Mouse (Mus musculus) heart, embryonic 16.5 days (tissue): ENCODE measurements around the gene Capn1. TPM values are rescaled to one million over a fixed set of nuclear protein-coding genes. Genes with fewer than 3 reads are reported as not detected.

Experiments used
- ATAC-seq: fragments of 200-750 bp; cut with Nextera tagmentation; replicated peaks from 2 replicates; pipeline ENCODE4 v1.8.0; 2017; ENCODE audit warnings: moderate number of reproducible peaks; ENCODE audit not compliant: insufficient read depth, low FRiP score; ENCODE audit errors: extremely low read depth
- H3K27ac ChIP-seq: fragments of 300-500 bp; sonication (generic); 2 replicates; pipeline ENCODE4 v1.5.1; 2014; ENCODE audit warnings: mild to moderate bottlenecking, low read length, control low read depth, moderate library complexity
- H3K27me3 ChIP-seq: fragments of 300-500 bp; sonication (generic); 2 replicates; pipeline ENCODE4 v1.6.1; 2014; ENCODE audit warnings: low read length, mixed read lengths; ENCODE audit not compliant: control insufficient read depth, insufficient read depth
- H3K36me3 ChIP-seq: fragments of 300-500 bp; sonication (generic); 2 replicates; pipeline ENCODE4 v1.6.1; 2014; ENCODE audit not compliant: control insufficient read depth, insufficient read depth
- H3K4me1 ChIP-seq: fragments of 300-500 bp; sonication (generic); 2 replicates; pipeline ENCODE4 v1.6.1; 2014; ENCODE audit warnings: low read length, mixed read lengths; ENCODE audit not compliant: control insufficient read depth, insufficient read depth
- H3K4me2 ChIP-seq: fragments of 300-500 bp; sonication (generic); 2 replicates; pipeline ENCODE4 v1.6.1; 2014; ENCODE audit warnings: low read depth, mild to moderate bottlenecking, control low read depth, low read length
- H3K4me3 ChIP-seq: fragments of 300-500 bp; sonication (generic); 2 replicates; pipeline ENCODE4 v1.5.1; 2014; ENCODE audit warnings: mild to moderate bottlenecking, control low read depth, low read length
- H3K9ac ChIP-seq: fragments of 300-500 bp; sonication (generic); 2 replicates; pipeline ENCODE4 v1.6.1; 2014; ENCODE audit warnings: low read length, control low read depth
- H3K9me3 ChIP-seq: fragments of 300-500 bp; sonication (generic); replicated peaks from 2 replicates; pipeline ENCODE4 v1.6.1; 2016; ENCODE audit warnings: low read length; ENCODE audit not compliant: control insufficient read depth
- WGBS: fragments of 180-500 bp; shearing (Covaris S2); extraction: QIAGEN DNeasy Blood & Tissue Kit; methylation state at CpG from one replicate; pipeline ENCODE4 v1.1.7; 2014; 5-methylcytosine and 5-hydroxymethylcytosine counted together
- polyA plus RNA-seq: library from polyadenylated mRNA; unstranded; fragments of >200 nt; fragmentation: Nextera tagmentation; extraction: Ambion mirVana; gene quantifications from 2 replicates; pipeline ENCODE4 v1.2.1, GENCODE M21; 2015

Capn1 gene
- polyA plus RNA-seq, 1 experiment from 2014 or later: 10.0 TPM

DNA sequence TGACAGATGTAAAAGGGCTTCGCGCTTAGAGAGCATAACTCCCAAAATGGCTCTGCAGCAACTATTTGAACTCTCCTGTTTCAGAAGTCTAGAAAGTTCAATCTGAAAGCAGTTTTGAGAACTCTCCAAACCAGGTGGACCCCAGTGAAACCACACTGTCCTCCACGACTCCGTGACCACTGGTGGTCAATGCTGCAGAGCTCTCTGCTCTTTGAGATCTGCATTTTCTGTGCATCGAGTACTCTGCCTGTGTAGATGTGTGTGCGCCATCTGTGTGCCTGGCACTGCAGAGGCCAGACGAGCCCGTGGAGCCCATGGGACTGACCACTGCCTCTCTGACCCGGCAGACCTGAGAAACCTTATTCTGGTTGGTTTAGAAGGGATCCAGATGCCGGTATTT is 60.8 kb downstream of the Capn1 start:
- peaks cover 33% of the 10 kb centered on the region for H3K4me1 ChIP-seq
- H3K9ac ChIP-seq: no peak overlapping the region
- H3K36me3 ChIP-seq: peaks cover 20% of the 10 kb centered on the region
- no peak for ATAC-seq
- no peaks in the 10 kb centered on the region for H3K9me3 ChIP-seq
- H3K4me3 ChIP-seq: no peak overlapping the region
- no peak overlapping the region for H3K4me2 ChIP-seq
- WGBS: 86% methylated on average over 10 of the region's 10 CpGs
- H3K27me3 ChIP-seq: no peaks in the 10 kb centered on the region
- peak overlapping the region; percentile 76; the same call in 1 of the 2 replicates for H3K27ac ChIP-seq

DNA sequence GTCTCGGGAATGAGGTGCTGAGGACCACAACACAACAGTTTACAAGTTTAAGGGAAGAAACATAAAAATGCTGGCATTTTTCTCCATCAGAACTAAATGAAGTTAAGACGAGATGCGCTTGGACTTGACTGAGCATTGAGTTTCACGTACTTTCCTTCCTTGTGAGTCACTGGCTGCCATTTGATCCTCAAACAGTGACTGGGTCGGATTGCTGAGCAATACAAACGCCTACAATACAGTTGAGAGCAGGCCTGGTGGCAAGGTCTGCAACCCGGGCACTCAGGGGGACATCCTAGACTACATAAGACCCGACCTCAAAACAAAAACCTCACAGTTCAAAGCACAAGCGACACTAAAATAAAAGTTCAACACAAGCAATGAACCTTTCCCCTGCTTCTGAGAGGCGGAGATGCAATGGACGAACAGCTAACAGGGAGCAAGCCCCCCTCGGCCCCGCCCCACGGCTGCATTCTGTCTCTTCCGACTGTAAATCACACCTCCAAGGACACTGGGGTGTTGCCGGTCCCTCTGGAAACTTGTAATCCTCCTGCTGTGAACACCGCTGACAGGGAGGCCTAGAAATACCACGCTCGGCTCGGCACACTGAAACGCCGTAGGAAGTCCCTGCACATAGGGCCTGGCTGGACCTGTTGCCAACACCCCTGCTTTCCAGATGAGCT is 61.5 kb downstream of the Capn1 start:
- Histone ChIP-seq H3K27ac (no peak overlapping the region), H3K9ac (no peak overlapping the region), H3K4me1 (peaks cover 33% of the 10 kb centered on the region)

DNA sequence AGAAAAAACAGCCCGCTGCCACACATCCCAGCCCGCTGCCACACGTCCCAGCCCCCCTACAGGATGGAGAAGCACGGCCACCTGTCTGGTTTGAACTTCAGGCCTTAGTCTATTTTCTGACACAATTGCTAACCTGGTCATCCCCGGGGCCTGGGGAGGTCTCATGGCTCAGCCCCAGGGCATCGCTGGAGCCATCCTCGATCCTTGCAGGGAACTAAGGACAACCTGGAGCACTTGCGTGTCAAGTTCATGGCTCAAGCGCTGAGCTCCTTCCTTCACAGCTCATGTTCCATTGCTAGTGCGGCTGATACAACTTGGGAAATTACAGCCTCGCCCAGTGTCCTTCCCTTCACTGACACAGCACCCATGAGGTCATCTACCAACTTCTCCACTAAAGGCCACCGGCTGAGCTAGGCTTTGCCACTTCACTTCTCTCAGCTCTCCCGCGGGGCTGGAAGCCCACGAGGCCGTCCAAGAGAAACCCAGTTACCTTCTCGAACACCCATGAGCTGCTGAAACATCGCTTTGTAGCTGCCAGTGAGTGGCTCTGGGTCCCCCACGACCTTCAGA is 62.4 kb downstream of the Capn1 start:
- H3K36me3 ChIP-seq: peaks cover 19% of the 10 kb centered on the region
- H3K4me1 ChIP-seq: peaks cover 33% of the 10 kb centered on the region
- H3K9me3 ChIP-seq: no peaks in the 10 kb centered on the region
- H3K4me3 ChIP-seq: no peak overlapping the region
- 66% methylated on average over 19 of the region's 19 CpGs for WGBS
- H3K4me2 ChIP-seq: no peak overlapping the region
- H3K27me3 ChIP-seq: no peaks in the 10 kb centered on the region
- H3K27ac ChIP-seq: peak overlapping the region; percentile 86
- H3K9ac ChIP-seq: peak overlapping the region; percentile 44
- ATAC-seq: no peak

More for the DNA sequence above, 61.5 kb downstream of the Capn1 start:
- WGBS: 79% methylated on average over 22 of the region's 22 CpGs
- Histone ChIP-seq H3K27me3 (no peaks in the 10 kb centered on the region), H3K4me3 (no peak overlapping the region), H3K4me2 (no peak overlapping the region), H3K9me3 (no peaks in the 10 kb centered on the region), H3K36me3 (peaks cover 20% of the 10 kb centered on the region)
- ATAC-seq: no peak

DNA sequence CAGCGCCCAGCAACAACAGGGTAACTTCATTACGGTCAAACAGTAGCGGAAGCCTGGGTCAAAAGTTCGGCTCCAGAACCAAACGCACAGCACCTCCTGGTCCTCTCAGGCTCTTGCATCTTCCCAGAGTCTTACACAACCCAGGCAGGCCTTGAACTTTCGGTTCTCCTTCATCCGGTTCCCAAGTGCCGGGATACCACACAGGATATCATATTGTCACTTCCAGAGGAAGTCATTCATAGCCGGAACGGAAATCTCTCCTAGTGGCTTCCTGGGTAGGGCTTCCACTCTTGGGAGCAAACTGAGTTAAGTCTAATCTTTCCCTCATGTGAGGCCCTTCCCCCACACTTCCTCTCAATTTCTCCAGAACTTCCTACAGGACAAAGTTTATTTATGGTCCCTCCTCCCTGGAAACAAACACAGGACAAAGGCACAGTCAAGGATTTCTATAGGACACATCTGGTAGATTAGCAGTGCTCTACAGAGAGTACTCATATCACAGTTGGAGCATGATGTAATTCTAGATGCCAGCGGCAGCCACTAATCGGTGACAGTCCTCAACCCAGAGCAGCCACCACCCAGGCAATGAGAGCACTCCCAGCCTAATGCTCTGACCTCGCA is 63.5 kb downstream of the Capn1 start:
- H3K36me3 ChIP-seq: peaks cover 24% of the 10 kb centered on the region
- peak overlapping the region; percentile 50 for H3K4me2 ChIP-seq
- no peaks in the 10 kb centered on the region for H3K9me3 ChIP-seq
- peak; percentile 49 for ATAC-seq
- 36% methylated on average over 13 of the region's 13 CpGs for WGBS
- no peaks in the 10 kb centered on the region for H3K27me3 ChIP-seq
- peak overlapping the region; percentile 86 for H3K27ac ChIP-seq
- H3K4me1 ChIP-seq: peaks cover 33% of the 10 kb centered on the region
- peak overlapping the region; percentile 25 for H3K4me3 ChIP-seq
- H3K9ac ChIP-seq: peak overlapping the region; percentile 60

DNA sequence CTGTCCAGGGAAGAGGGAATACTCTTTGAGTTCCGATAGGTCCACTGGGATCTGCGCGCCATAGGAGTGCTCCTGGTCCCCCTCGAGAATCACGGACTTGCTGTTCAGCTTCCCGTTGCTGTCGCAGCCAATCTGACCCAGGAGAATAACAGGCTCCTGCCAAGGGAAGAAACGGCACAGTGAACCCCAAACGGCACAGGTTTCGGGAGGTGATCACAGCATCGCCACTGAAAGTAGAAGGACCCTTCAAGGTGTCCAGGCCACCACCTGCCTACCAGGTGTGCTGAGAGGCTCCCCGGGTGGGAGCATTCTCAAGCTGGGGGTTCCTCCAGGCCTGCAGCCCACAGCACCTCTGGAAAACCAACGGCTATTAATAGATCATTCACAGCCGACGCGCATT is 64.1 kb downstream of the Capn1 start:
- Histone ChIP-seq H3K36me3 (peaks cover 24% of the 10 kb centered on the region), H3K4me2 (peak overlapping the region; percentile 50), H3K9ac (peak overlapping the region; percentile 60)

DNA sequence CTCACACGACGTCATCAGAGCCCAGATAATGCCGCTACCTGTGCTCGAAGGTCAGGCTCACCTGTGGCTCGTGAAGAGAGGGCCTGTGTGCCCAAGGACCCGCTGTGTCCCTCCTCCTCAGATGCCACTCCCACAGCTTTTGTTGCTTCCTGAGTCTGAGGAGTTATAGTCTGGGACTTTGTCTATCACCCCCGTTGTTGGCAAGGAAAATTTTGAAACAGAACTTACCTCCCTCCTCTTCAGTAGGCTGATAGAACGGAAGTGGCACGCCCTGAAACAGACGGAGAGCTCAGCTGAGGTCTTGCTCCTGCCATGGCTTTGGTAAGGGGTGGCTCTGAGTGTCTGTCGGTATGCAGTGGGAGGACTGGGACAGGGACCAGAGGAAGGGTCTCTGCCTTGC is 65.5 kb downstream of the Capn1 start:
- Histone ChIP-seq H3K4me1 (peaks cover 39% of the 10 kb centered on the region), H3K27ac (no peak overlapping the region), H3K4me3 (no peak overlapping the region), H3K9me3 (no peaks in the 10 kb centered on the region), H3K36me3 (peaks cover 24% of the 10 kb centered on the region), H3K9ac (no peak overlapping the region), H3K27me3 (no peaks in the 10 kb centered on the region), H3K4me2 (no peak overlapping the region)
- ATAC-seq: no peak
- WGBS: 90% methylated on average over 11 of the region's 11 CpGs

More for the DNA sequence above, 64.1 kb downstream of the Capn1 start:
- H3K4me3 ChIP-seq: peak overlapping the region; percentile 25
- no peaks in the 10 kb centered on the region for H3K27me3 ChIP-seq
- peak; percentile 23 for ATAC-seq
- H3K9me3 ChIP-seq: no peaks in the 10 kb centered on the region
- 58% methylated on average over 16 of the region's 16 CpGs for WGBS
- H3K4me1 ChIP-seq: peaks cover 33% of the 10 kb centered on the region
- H3K27ac ChIP-seq: peak overlapping the region; percentile 86

DNA sequence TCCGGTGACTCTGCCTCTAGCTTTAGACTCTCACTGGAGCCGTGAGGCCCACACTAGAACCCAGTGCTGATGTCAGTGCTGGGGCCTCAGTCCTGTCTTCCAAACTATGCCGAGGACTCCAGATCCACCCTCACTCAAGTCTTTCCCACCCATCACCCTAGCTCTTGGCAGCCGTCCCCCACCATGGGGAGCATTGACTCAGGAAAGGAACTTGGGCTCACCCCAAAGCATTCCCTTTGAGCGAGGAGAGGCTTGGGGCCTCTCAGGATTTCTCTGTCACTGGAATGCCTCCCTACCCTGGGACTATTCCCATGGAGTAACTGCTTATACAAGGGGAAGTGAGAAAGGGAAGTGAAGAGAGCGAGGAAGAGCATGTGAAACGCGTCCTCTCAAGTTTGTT is 69.8 kb downstream of the Capn1 start:
- peaks cover 28% of the 10 kb centered on the region for H3K36me3 ChIP-seq
- ATAC-seq: no peak
- peak overlapping the region; percentile 80 for H3K27ac ChIP-seq
- H3K9me3 ChIP-seq: no peaks in the 10 kb centered on the region
- peak overlapping the region; percentile 35; the same call in 1 of the 2 replicates for H3K9ac ChIP-seq
- H3K4me3 ChIP-seq: no peak overlapping the region
- H3K4me2 ChIP-seq: 0 out of 2 replicates have a peak overlapping the region, but pooled peaks have one; percentile 7
- H3K4me1 ChIP-seq: peaks cover 32% of the 10 kb centered on the region
- no peaks in the 10 kb centered on the region for H3K27me3 ChIP-seq
- 41% methylated on average over 8 of the region's 8 CpGs for WGBS

DNA sequence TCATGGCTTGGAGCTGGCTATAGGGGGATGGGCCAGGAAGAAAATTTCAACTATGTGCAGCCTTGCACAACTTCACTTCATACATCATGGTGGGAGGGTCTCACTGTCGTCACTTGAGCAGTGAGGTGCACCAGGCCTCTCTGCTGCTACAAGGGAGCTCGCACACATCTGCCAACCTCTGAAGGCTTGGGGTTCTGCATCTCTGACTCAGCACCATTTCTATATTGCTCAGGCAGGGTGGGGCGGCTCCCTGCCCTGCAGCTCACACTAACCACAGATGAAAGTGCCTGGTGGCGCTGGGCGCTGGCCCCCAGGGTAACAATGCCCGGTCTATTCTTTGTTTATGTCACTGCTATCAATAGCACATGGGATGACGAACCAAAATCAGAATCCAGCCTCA is 70.7 kb downstream of the Capn1 start:
- Histone ChIP-seq H3K4me1 (peaks cover 34% of the 10 kb centered on the region), H3K9me3 (no peaks in the 10 kb centered on the region), H3K4me2 (peak overlapping the region; percentile 12), H3K4me3 (no peak overlapping the region), H3K36me3 (peaks cover 23% of the 10 kb centered on the region), H3K27me3 (no peaks in the 10 kb centered on the region), H3K27ac (peak overlapping the region; percentile 80), H3K9ac (no peak overlapping the region)
- 36% methylated on average over 7 of the region's 7 CpGs for WGBS
- ATAC-seq: peak; percentile 77

DNA sequence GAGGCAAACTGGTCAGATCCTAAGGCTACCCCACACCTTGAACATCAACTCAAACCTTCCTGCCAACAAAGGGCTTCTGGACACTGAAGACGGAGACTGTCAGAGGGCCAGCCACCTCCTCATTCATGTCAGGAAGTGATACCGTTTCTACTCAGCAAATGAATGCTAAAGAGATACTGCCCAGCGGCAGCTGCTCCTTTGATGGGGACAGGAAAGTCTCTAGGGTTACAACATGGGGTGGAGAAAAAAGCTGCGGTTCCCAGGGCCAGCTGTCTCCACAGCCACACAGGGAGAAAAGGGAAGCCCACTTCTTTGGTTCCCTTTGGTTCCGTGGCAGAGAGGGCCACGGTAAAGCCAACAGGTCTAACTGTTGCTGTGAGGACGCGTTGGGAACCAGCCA is 71.6 kb downstream of the Capn1 start:
- 44% methylated on average over 8 of the region's 8 CpGs for WGBS
- Histone ChIP-seq H3K4me3 (no peak overlapping the region), H3K9ac (no peak overlapping the region), H3K27me3 (no peaks in the 10 kb centered on the region), H3K36me3 (peaks cover 19% of the 10 kb centered on the region), H3K4me2 (no peak overlapping the region), H3K27ac (peak overlapping the region; percentile 80), H3K9me3 (no peaks in the 10 kb centered on the region), H3K4me1 (peaks cover 38% of the 10 kb centered on the region)
- no peak for ATAC-seq
